Mouse (Mus musculus): Measurements from ENCODE around the gene Sdhc.

Gene Sdhc

DNA sequence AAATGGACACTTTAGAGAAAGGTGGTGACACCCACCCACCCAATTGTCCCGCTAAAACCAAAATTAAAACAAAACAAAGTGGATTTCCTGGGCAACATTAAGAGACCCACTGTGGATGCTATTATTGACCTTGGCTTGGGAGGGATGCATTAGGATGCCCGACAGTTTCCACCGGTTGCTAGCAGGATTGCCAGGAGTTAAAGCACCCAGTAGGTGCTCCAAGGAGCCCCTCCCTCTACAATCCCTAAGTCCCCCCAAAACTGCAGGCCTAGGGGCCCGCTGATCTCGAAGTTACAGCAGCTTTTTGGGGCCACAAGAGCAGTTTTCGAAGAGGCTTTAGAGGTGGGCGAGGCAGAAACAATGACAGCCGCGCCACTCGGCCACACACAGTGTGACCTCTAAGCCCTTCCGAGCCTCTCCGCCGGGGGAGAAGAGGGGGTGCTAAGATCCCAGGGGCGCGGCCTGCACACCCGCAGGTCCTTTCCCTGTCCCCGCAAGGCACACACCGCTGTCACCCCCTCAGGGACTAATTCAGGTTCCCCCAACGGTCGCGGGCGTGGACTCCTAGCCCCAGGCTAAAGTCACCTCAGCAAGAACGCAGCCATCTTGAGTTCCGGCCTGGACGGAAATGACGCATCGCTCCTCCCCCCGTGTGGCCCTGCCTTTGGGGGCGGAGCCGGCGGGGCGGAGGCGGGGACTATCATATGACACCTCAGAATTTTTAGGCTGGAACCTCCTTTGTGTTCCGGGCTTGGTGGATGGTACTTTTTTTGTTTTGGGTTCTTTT, at the start of gene Sdhc, which contains the start of gene Mpz:
Sdhc (minus strand) TSS at position 630 of the 787 bp plus-strand sequence.
Mpz (plus strand) TSS at position 738 of the 787 bp plus-strand sequence.
- DNase-seq, result peak; percentile 99

DNA sequence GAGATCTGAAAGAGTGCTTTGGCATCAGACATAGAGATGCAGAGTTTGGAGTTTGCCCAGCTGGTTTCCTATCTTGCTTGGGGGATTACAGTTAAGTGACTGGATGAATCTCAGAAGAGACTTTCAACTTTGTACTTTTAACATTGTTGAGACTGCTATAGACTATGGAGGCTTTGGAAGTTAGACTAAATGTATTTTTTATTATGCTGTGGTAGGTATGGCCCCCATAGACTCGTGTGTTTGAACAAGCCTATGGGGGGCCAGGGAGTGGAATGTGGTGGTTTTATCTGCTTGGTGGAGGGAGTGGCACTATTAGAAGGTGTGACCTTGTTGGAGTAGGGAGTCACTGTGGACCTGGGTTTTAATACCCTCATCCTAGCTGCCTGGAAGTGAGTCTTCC, 49.1 kb upstream of the Sdhc start:
- DNase-seq, result peak; percentile 79

DNA sequence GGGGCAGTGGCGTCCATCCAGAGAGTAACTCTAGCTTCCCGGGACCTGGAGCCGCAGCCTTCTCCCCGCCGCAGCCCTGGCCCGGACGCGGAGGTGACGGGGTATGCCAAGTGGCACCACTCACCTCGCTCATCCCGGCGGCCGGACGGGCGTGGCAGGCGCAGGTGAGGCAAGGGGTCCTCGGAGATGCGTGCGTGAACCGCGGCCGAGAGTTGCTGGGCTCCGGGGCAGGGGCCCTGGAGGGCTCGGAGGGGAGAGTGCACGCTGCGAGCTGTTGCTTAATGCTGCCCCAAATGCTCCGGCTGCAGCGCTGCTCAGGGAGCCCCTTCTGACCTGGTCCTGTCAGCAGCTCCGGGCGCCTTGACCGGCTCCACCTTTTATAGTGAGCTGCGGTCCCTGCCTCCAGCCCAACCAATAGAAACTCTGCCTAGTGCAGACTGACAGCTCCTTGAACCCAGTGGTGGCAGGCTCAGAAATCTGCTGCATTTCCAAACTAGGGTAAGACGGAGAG, 45.5 kb upstream of the Sdhc start, which contains the start of gene Pcp4l1:
Pcp4l1 (minus strand) TSS at position 382 of the 511 bp plus-strand sequence.
- DNase-seq, result peak; percentile 99

DNA sequence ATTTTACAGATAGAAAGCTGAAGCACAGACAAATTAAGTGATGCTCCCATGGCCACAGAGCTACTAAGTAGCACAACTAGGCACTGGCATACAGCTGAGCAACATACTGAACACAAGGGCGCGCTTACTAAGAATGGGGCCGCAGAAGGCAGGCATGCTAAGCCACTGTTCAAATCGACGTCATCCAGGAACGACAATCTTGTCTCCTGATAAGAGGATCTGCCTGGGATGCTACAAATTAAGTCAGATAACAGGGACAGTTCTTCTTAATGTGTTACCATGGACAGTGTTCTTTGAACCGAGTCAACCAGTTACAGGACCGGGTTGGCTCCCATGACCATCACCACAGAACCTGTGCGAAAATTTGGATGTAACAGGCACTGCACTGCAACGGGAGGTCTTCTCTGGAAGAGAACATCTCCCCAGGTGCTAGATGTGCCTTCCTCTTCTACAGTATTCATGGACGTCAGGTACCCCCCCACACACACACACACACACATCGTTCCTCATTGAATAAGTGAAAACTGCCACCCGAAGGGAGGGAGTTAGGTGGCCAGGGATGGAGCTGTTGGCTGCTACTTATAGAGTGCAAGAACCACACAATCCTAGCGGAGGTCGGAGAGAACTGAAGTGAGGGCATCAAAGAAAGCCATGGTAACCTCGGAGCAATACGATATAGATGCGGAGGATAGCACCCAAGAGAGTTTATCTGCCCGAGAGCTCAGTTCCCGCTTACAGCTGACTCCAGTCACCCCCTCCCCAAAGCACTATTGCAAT, 44.8 kb upstream of the Sdhc start:
- DNase-seq, result peak; percentile 89

DNA sequence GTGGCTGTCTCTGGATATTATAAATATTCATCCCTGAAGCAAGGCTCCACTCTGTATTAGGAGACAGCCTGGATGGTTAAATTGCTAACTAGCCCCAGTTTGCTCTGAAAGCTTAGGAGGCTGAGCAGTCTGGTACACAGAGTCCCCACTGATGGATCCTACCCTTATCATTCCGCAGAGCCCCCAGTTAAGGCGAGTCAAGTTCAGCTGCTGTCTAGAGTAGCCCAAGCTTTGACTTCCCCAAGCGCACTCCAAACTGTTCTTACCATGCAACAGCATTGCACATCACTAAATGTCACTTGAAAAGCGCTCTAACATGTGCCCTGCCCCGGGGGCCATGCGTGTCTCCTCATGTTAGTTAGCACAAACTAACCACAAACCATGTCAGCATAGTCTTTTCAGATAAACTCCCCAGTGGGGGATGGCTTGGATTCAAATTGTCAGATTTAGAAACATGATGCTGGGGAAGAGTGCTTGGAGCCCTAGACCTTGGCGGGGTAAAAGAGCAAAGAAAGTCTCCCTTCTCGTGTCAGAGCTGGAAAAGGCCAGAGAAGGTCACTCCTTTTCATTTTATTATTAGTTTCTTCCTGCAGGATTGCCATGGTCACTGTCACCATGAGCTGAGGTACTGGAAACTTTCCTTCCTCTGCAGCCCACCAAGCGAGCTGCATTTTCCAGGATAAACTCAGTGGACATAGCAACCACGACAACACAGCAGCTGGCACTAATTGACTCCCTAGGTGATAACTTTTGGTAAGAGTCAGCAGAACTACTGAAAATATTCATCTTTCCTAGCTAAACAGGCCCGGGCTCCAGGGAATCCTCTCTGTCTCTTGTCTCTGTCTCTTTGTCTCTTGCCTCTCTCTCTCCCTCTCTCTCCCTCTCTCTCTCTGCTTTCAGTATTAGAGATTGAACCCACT, 43.8 kb upstream of the Sdhc start:
- DNase-seq, result peak; percentile 90

DNA sequence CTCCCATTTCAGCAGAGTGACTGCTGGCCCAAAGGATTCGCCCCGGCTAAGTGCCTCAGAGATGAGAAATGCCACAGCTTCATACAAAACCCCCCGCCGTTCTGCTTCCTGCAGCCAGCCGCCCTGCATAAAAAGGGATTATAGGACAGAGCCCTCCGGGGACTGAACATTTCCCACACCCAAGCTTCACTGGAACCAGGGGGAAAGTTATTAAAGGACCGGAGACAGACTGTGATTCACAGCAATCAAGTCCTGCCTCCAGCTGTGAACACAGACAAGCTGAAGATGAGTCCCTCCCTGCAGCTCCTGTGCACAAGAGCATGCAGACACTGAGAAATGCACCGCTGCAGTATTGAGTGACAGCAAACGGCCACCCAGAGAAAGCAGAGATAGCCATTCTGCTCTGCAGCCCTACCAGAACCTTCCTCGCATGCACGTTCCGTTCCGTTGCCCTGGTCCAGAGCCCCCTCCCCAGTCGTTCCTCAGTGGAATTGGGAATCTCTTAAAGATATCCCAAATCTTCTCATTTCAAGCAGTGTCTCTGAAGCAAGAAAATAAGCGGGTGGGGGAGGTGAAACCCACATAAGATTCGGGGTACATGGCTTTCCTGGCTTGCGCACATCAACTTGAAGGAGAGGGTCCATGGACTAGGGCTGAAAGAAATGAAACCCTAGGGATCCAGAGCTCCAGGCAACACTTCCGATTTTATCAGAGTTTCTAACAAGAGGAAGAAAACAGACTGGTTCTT, 42.9 kb upstream of the Sdhc start:
- peak; percentile 94 for DNase-seq

DNA sequence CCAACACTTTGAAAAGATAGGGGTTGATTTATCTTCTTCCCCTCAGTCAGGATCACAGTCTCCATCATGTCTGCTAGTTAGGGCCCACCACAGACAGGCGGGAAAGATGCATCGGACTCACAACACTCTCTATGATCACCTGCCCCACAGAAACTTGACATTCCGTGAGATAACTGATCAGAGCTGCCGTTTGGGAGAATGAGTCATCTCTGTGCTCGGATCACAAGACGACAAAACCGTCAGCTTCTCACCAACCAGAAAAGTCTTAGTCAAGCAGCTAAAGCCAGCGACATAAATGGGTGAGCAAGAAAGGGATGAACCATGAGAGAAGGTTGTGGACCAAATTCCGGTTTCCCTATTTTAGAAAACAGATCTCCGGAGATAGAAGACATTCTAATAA, 41.9 kb upstream of the Sdhc start:
- peak; percentile 75 for DNase-seq

DNA sequence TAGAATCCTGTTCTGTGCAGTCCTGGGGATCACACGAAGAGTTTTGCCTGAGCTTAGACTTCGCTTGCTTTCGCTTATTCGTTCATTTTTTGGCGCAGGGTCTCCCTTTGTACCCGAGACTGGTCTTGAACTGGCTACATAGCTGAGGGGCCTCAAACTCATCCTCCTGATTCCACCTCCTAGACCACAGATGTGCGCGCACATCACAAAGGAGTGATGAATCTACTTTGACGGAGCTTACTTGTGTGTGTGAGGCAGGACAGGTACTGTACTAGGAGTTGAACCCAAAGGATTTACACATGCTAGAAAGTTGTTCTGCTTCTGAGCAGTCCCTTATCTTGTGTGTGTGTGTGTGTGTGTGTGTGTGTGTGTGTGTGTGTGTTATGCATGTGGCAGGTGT, 40.4 kb upstream of the Sdhc start:
- peak; percentile 70 for DNase-seq

DNA sequence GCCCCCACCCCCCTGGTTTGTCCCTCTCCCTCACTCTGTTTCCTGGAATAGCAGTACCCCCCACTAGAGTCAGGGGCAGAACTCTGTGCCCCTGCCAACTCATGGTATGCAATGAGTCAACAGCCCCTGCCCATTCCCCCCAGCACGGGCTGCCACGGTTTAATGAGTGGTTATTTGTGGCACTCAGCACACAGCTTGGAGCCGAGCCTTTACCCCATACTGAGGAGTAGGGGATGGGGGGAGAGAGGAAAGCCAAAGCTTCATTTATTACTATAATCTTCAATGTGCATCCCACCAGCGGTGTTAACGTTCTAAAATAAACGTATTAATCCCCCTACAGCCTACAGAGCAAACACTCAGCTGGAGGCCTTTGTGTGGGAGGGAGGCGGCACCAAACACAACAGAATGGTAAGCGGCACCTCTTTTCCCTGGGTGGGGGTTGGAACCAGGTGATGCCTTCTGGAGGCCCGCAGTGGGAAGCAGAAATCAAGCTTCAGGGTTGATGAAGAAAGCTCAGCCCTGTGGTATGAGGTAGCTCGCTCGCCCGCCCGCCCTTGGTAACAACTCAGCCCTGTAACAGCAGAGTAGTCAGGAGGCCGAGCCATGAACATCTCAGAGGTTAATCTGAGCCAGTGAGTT, 39.2 kb upstream of the Sdhc start:
- no peak for DNase-seq

DNA sequence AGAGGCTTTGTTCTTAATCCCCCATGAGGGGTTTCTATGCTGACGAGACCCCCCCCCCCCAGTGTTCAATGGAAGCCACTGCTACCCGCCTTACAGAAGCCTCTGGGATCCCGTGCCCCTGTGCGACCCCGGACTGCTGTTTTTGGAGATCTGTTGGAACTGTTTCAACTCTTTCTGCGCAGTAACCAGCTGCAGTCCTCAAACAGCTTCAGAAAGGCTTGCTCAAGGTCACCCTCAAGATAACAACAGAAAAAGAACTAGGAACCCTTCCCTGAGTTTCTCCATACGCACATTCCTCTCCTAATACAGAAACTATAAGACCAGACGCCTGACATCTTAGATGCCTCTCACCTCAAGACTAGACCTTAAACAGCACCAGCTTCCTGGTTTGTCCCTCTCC, 38.6 kb upstream of the Sdhc start:
- peak; percentile 95 for DNase-seq

DNA sequence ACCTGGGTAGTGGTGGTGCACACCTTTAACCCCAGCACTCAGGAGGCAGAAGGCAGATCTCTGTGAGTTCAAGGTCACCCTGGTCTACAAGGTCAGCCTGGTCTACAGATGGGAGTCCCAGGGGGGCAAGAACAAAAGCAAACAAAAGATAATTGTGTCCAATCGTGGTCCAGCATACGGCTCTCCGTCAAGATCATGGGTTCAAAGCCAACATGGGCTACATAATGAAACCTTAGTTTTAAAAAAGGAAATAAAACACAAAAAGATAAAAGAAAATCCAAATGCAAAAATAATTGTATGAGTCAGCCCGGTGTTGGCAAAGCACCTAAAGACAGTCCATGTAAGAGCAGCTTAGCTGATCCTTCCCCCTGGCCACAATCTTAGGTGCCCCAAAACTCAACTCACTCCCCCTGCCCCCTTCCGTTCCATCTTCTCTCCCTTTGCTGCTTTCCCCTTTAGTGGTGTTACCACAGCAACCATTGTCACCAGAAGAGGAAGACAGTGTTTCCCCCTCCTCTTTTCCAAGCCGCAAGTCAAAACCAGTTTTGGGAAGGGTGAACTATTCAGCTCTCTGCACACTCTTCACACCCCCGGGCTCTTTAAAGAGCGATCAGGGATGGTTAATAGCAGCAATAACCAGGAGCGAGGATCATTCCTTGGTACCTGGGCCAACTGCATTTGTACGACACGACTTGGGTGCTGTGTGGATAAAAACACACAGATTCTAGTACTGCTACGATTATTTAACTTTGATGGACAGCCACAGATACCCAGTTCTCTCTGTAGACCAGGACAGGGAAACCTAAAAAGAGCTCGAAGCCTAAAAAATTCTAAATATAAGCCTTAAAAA, 37.7 kb upstream of the Sdhc start:
- no peak for DNase-seq

DNA sequence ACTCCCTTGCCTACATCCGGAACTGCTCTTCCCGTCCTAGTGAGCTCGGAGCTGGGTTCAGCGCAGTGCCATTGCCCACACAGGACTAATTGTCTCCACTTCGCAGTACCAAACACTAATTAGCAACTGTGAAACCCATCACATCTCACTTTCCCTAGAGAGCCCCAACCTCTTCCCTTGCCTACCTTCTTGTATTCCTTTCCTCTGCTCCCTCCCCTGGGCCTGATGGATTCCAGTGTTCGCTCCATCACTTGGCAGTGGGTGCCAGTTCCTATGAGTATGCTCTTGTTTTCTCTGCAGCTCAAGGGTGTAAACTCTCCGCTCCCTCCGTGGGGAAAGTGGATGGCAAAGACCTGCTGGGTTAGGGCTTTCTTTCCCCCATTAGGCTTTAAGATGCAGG, 35.3 kb upstream of the Sdhc start:
- peak; percentile 84 for DNase-seq

DNA sequence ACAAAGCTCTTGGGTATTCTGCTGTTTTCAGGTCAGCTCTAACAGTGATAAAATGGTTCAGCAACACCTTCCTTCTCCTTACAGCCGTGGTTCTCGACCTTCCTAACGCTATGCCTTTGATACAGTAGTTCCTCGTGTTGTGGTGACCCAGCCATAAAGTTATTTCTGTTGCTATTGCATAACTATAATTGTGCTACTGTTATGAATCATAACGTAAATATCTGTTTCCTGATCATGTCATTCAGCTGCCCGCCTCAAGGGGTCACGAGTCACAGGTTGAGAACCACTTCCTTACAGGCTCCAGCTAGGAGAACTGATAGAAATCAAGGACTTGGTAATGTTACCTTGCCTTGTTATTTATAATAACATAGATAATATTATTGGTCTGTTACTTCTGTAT, 33.9 kb upstream of the Sdhc start:
- DNase-seq, result peak; percentile 95

DNA sequence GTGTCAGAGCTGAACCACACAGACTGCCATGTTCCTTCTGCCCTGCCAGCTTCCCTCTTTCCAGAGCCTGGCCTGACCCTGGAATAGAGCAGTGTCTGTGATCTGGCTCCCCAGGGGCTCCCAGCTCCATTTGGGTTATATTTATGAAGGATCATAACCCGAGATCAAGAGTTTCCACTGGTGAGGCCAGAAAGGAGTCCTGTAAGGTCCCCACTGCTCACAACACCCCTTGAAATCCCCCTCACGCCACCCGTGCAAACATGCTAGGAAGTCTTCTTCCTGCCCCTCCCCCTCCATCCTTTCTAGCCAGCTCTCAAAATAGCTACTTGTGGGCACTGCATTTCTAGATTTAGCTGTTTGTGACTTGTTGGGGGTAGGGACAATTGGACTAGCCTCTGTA, 33.2 kb upstream of the Sdhc start:
- DNase-seq, result peak; percentile 97

DNA sequence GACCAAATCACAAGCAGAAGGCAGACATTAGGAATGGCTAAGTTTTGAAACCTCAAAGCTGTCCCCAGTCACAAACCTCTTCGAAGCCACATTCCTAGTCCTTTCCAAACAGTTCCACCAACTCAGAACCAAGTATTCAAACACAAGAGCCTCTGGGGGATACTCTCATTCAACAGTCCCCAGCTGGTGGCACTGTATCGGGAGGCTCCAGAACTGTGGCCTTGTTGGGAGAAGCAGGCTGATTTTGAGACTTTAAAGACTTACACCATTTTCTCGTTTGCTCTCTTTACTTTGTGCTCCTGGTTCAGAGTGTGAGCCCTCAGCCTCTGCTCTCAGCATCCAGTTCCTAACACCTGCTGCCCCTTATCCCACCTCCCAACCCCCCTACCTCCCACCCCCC, 32.6 kb upstream of the Sdhc start:
- DNase-seq, result peak; percentile 64

DNA sequence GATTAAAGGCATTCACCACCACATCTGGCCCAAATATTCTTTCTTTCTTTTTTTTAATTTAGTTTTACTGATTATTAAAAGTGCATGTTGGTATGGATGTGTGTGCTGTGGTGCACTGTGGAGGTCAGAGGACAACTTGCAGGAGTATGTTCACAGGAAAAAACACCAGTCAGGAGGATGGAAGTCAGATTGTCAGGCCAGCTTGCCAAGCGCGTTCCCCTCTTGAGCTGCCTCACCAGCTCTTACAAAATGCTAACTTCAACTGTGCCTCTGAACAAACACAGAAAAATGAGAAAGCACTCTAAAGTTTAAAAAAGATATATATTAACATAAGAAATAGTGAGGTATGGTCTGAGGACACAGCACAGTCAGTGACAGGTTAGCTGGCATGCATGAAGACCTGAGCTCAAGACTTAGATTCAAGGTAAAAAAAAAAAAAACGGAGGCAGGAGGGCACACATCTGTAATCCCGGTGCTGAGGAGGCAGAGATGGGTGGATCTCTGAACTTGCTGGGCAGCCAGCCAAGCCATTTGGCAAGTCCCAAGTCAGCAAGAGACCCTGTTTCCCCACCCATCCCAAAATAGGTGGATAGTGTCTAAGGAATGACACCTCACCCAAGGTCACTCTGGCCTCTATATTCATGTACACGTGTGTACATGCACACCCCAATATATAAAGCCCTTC, 29.2 kb upstream of the Sdhc start:
- DNase-seq, result peak; percentile 91

DNA sequence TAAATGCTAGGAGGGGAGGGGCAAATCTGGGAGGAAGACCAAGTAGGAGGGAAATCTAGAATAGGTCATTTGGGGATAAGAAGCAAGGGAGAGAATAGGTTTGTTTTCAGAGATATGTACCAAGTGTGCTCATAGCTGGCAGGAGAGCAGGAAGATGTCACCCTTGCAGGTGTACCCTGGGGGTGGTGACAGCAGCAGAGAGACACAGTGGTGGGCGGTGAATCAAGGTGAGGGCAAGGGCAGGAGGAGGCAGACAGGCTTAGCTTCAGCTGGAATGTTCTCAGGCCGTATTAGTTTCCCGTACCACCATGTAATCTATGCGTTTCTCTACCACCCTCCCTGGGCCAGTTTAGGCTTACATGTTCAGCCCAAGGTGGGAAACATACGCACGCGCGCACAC, 22.4 kb upstream of the Sdhc start:
- peak; percentile 85 for DNase-seq

DNA sequence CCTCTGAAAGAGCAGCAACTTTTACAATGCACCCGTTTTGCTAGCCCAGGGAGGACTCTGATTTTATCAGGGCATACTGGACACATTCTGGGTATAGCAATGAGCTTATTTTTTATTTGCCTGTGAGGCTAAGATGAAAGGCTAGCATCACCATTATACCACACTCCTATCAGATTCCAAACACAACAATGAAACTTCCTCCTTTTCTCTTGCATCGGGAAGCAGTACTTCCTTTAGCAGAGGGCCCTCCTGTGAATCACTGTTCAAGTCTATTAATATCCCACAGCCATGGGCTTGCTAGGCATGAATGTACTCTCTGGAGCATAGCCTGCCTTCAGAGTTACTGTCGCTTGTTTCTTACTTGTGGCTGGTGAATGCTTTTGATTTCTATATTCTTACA, 20.7 kb upstream of the Sdhc start:
- peak; percentile 96 for DNase-seq

DNA sequence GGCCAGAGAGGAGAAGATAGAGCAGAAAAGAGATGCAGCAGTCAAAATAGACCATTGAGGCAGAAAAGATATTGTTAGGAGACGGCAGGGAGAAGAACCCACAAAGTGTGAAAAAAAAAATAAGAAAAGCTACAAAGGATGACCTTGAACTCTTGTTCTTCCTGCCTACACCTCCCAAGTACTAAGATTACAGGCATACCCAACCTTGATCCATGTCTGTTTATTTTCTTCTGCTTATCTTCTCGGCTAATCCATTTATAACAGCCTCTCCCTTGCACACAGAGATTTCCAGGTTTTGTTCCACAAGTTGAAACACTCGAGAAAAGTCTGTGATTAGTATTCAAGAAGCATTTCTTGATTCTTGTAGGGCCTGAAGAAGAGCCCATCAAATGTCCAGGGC, 19.5 kb upstream of the Sdhc start:
- DNase-seq, result no peak

DNA sequence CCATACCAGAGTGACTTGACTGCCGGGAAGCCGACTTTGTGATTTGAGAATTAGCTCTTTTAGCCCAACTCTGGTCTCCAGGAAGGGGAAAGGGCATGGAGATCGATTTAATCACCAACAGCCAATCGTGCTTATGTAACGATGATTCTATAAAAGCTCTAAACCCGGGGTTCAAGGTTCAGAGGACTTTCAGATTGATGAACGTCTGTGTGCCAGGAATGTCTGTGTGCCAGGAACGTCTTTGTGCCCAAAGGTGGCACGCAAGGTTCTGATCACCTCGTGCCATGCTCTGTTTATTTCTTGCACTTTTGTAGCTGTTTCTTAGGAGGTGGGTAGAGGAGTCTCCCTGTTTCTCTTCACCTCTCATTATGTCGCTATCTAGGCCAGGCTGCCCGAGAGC, 18.5 kb upstream of the Sdhc start:
- DNase-seq, result peak; percentile 83
